Mouse (Mus musculus): ENCODE results near the gene Tmem123.

Tmem123 gene

GRCm38 (mm10) chr9:7763614-7764300 lies at the start of gene Tmem123:
Tmem123 (plus strand) TSS chr9:7764041.
- peak; percentile 98 for DNase-seq

GRCm38 (mm10) chr9:7714062-7714907 lies 49.6 kb upstream of the Tmem123 start:
- DNase-seq = peak; percentile 72

- no peak for DNase-seq
These were observed 49.0 kb upstream of the Tmem123 start for GRCm38 (mm10) chr9:7714908-7715175.

- DNase-seq = no peak
These were observed 42.3 kb upstream of the Tmem123 start for GRCm38 (mm10) chr9:7721543-7721942.

GRCm38 (mm10) chr9:7728997-7729396 lies 34.8 kb upstream of the Tmem123 start:
- DNase-seq = no peak

- DNase-seq = no peak
These were observed 21.1 kb upstream of the Tmem123 start for GRCm38 (mm10) chr9:7742696-7743095.

GRCm38 (mm10) chr9:7744156-7744555 lies 19.7 kb upstream of the Tmem123 start:
- DNase-seq = no peak

- DNase-seq = no peak
These were observed 15.0 kb upstream of the Tmem123 start for GRCm38 (mm10) chr9:7748881-7749280.

- DNase-seq = no peak
These were observed 14.3 kb upstream of the Tmem123 start for GRCm38 (mm10) chr9:7749537-7749936.

GRCm38 (mm10) chr9:7755889-7756423 lies 7.9 kb upstream of the Tmem123 start:
- DNase-seq = no peak

- no peak for DNase-seq
These were observed 1.9 kb upstream of the Tmem123 start for GRCm38 (mm10) chr9:7761906-7762455.

- no peak for DNase-seq
These were observed 1.1 kb upstream of the Tmem123 start for GRCm38 (mm10) chr9:7762741-7763140.

GRCm38 (mm10) chr9:7764463-7764871 lies 626 bp downstream of the Tmem123 start:
- peak; percentile 61 for DNase-seq

- no peak for DNase-seq
These were observed 1.4 kb downstream of the Tmem123 start for GRCm38 (mm10) chr9:7765236-7765635.

GRCm38 (mm10) chr9:7766582-7766981 lies 2.7 kb downstream of the Tmem123 start:
- no peak for DNase-seq

- peak; percentile 68 for DNase-seq
These were observed 3.7 kb downstream of the Tmem123 start for GRCm38 (mm10) chr9:7767526-7767925.

- no peak for DNase-seq
These were observed 5.2 kb downstream of the Tmem123 start for GRCm38 (mm10) chr9:7769081-7769480.

- no peak for DNase-seq
These were observed 5.7 kb downstream of the Tmem123 start for GRCm38 (mm10) chr9:7769491-7769890.

- DNase-seq = no peak
These were observed 8.5 kb downstream of the Tmem123 start for GRCm38 (mm10) chr9:7772361-7772760.

- no peak for DNase-seq
These were observed 9.1 kb downstream of the Tmem123 start for GRCm38 (mm10) chr9:7772773-7773454.

- no peak for DNase-seq
These were observed 9.8 kb downstream of the Tmem123 start for GRCm38 (mm10) chr9:7773686-7774085.

- DNase-seq = no peak
These were observed 10.7 kb downstream of the Tmem123 start for GRCm38 (mm10) chr9:7774538-7774937.

GRCm38 (mm10) chr9:7775011-7775410 lies 11.2 kb downstream of the Tmem123 start:
- no peak for DNase-seq
